Comparison of ENCODE assay signal across 8 mouse cellular contexts in the genomic region with DNA sequence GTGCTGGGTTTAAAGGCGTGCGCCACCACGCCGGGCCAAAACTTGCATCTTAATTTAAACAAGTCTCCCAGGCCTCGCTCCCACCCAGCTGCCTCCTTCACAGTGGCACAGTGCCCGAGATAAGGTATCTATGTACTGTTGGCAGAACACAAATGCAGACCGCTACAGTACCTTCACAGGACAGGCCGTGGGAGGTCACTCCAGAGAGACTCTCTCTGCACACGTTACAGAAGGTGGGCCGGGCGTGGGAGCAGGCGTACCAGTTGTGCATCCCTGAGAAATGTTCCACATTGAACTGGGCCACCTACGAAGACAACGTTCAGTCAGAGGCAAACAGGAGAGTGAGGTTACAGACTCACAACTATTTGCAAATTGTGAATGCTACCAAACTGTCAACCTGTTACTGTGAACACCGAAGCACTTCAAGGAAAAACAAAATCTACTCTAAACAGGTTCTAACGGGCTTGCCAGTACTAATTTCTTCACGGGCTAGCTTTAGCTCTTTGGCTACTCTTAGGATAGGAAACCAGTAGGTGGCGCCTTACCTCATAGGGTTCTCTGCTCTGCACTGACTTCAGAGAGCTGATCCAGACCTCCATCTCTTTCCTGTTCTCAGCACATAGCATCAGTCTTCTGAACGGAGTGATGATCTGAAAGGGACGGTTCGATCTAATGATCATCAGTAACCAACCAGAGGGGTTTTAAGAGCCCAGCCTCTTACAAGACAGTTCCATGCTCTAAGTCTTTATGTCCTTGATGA.
DNase-seq lines count a peak whose midpoint lies in the region; ATAC-seq and TF ChIP-seq lines count a peak whose summit lies in the region.

No protein-coding gene starts in this region.

- no peak overlapping the region for H3K4me3 ChIP-seq in gastrocnemius, adult 2 months
- H3K4me3 ChIP-seq in midbrain, embryonic 16.5 days (ENCODE audit: low read depth, low read length): no peak overlapping the region

- H3K36me3 ChIP-seq in midbrain, embryonic 16.5 days (ENCODE audit: control insufficient read depth, insufficient read depth, low read length): no peaks in the 10 kb centered on the region

- H3K27me3 ChIP-seq in midbrain, embryonic 16.5 days (ENCODE audit: control insufficient read depth, insufficient read depth, low read depth, low read length): no peaks in the 10 kb centered on the region

- DNase-seq in gastrocnemius, adult 2 months: no peak
- DNase-seq in gastrocnemius, postnatal 10 days: no peak
- DNase-seq in right cerebral cortex, adult 2 months (ENCODE audit: low spot score in 2 of 2): peak; percentile 68 to 70
- no peak for DNase-seq in right cerebral cortex, postnatal 4 days
- peak; percentile 46 to 58 for DNase-seq in cerebellum, adult 18-20 months
- peak; percentile 13 for DNase-seq in large intestine, adult 2 months (ENCODE audit: low read depth, low spot score)
- DNase-seq in thymus, postnatal 36 days: peak; percentile 20 to 27

- H3K27ac ChIP-seq in gastrocnemius, adult 2 months: no peak overlapping the region
- H3K27ac ChIP-seq in midbrain, embryonic 16.5 days (ENCODE audit: low read length): no peak overlapping the region

- WGBS in large intestine, adult 2 months: 80% methylated on average over 21 of the region's 21 CpGs
- WGBS in midbrain, embryonic 16.5 days: 87% methylated on average over 21 of the region's 21 CpGs

- TF ChIP-seq CTCF in gastrocnemius, adult 2 months (IDR thresholded peaks at IDR 0.05): peak; percentile 67

- no peak for ATAC-seq in midbrain, embryonic 16.5 days

- H3K4me2 ChIP-seq in midbrain, embryonic 16.5 days (ENCODE audit: low read length): no peak overlapping the region

- no peak overlapping the region for H3K9ac ChIP-seq in midbrain, embryonic 16.5 days (ENCODE audit: low read depth, low read length)

- intact Hi-C loops in gastrocnemius, adult 2 months (cut with DNase I): no loop called here

- H3K9me3 ChIP-seq in midbrain, embryonic 16.5 days (replicated peaks; ENCODE audit: control insufficient read depth, low read length, poor library complexity, severe bottlenecking): no peaks in the 10 kb centered on the region

- H3K4me1 ChIP-seq in midbrain, embryonic 16.5 days (ENCODE audit: control insufficient read depth, insufficient read depth, low read length): no peaks in the 10 kb centered on the region; the same call in 1 of the 2 replicates

Comparison
In these comparisons a context has a peak if more than half of its experiments do, and no peak if none do; other contexts are left out.
1. DNase-seq: peak in right cerebral cortex, adult 2 months (2 of 2), cerebellum, adult 18-20 months (2 of 2), large intestine, adult 2 months (single experiment) and thymus, postnatal 36 days (2 of 2); none in gastrocnemius, adult 2 months (single experiment), gastrocnemius, postnatal 10 days (single experiment) and right cerebral cortex, postnatal 4 days (single experiment).